Mouse (Mus musculus): ENCODE results near the gene Trim47. TPM values are rescaled to one million over a fixed set of nuclear protein-coding genes. Genes with fewer than 3 reads are reported as not detected.
"Not testable (repeated sequence)": the region's sequence is repeated elsewhere in the genome, so short reads cannot be mapped to it uniquely, and the experiment has no call there.

Gene Trim47
- total RNA-seq, 2 experiments from 2014 or later = 43.3 to 49.7 TPM

GRCm38 (mm10) chr11:116093771-116094565, 33.0 kb downstream of the Trim47 start:
- intact Hi-C loops (cut with DNase I) = no loop called here
- DNase-seq = peak; percentile 49 to 50

DNA sequence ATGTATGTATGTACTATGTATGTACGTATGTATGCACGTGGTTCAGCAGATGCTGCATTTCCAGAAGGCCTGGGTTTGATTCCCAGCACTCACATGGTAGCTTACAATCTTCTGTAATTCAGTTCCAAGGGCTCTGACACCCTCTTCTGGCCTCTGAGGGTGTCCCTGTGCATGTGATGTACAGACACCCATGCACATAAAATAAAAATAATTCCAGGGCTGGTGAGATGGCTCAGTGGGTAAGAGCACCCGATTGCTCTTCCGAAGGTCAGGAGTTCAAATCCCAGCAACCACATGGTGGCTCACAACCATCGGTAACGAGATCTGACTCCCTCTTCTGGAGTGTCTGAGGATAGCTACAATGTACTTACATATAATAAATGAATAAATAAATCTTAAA, 34.1 kb downstream of the Trim47 start:
- DNase-seq; intact Hi-C loops (cut with DNase I): not testable (repeated sequence)

DNA sequence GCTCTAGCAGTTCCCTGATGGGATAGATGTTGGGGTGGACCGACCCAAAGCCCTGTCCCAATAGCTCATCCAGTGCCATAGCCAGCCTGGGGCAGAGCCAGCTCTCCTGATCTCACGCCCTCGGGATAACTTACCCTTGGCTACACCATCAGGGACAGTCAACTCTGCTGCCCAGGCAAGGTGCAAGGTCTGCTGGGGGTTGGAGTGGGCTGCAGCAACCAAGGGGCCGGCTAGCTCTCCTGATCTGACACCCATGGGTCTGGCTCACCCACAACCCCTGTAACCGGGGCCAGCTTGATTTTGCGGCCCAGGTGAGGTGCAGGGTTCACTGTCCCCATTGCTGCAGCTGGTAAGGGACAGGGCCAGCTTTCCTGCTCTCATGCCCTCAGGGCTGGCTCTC, 35.4 kb downstream of the Trim47 start:
- intact Hi-C loops (cut with DNase I) = no loop called here
- no peak for DNase-seq

- intact Hi-C loops (cut with DNase I) = loop anchor here (5.0 kb wide), 2 partner anchors 133 to 343 kb away; partner anchors contain the start of gene Ubald2
- DNase-seq = no peak
Observed at GRCm38 (mm10) chr11:116089545-116089944, 37.5 kb downstream of the Trim47 start.

DNA sequence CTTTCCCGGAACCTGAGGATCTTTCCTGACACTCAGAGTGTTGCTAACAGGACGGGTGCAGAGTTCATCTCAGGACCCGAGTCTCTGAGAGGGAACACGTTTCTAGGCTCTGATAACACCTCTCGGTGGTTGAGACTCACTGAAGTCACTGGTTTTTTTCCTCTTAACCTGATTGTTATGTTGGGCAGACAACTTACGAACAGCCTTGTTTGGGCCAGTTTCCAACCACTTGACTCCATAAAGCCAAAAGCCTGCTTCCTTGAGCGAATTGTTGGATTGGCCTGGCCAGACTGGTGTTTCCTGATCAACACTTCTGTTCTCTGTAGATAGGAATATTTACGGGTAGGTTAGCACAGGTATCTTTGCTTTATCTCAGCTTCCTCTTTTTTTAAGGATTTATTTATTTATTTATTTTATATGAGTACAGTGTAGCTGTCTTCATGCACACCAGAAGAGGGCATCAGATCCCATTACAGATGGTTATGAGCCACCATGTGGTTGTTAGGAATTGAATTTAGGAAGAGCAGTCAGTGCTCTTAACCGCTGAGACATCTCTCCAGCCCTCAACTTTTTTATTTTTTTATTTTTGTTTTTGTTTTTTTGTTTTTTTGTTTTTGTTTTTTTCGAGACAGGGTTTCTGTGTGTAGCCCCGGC, 38.1 kb downstream of the Trim47 start:
- intact Hi-C loops (cut with DNase I) = loop anchor here (5.0 kb wide), 2 partner anchors 133 to 343 kb away; partner anchors contain the start of gene Ubald2

GRCm38 (mm10) chr11:116088188-116088587, 38.8 kb downstream of the Trim47 start:
- intact Hi-C loops (cut with DNase I) = loop anchor here (5.0 kb wide), 2 partner anchors 134 to 344 kb away; partner anchors contain the start of gene Ubald2
- no peak for DNase-seq

More for the DNA sequence above, 38.1 kb downstream of the Trim47 start:
- peak in 1 of 2 experiments; percentile 36 for DNase-seq

- intact Hi-C loops (cut with DNase I) = loop anchor here (1.0 to 5.0 kb wide), 4 partner anchors 23 to 345 kb away; partner anchors contain the start of gene Ubald2
- peak; percentile 94 to 95 for DNase-seq
Observed at GRCm38 (mm10) chr11:116087194-116088130, 39.5 kb downstream of the Trim47 start.

- intact Hi-C loops (cut with DNase I) = loop anchor here (1.0 to 5.0 kb wide), 4 partner anchors 24 to 346 kb away; partner anchors contain the start of gene Ubald2
- DNase-seq = peak; percentile 98 to 99
Observed at GRCm38 (mm10) chr11:116086258-116087193, 40.5 kb downstream of the Trim47 start, which contains the start of gene Wbp2. Wbp2 (minus strand) TSS chr11:116086995.

DNA sequence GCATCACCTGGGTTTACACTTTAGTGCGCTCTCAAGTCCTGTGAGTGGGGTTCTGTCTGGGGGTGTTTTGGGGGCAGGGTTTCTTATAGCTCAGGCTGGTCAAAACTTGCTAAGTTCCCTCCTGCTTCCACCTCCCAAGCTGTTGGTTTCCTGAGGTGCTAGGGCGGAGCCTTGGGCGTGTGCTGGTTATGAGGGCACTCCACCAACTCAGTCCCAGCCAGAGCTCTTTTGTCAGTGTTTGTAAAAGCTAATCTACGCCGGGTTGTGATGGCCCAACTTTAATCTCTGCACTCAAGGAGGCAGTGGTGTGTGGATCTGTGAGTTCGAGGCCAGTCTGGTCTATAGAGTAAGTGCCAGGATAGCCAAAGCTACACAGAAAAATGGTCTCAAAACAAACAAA, 42.8 kb downstream of the Trim47 start:
- DNase-seq = no peak
- intact Hi-C loops (cut with DNase I) = loop anchor here (2.0 to 5.0 kb wide), 2 partner anchors 53 to 142 kb away; partner anchors contain the start of gene Unk

DNA sequence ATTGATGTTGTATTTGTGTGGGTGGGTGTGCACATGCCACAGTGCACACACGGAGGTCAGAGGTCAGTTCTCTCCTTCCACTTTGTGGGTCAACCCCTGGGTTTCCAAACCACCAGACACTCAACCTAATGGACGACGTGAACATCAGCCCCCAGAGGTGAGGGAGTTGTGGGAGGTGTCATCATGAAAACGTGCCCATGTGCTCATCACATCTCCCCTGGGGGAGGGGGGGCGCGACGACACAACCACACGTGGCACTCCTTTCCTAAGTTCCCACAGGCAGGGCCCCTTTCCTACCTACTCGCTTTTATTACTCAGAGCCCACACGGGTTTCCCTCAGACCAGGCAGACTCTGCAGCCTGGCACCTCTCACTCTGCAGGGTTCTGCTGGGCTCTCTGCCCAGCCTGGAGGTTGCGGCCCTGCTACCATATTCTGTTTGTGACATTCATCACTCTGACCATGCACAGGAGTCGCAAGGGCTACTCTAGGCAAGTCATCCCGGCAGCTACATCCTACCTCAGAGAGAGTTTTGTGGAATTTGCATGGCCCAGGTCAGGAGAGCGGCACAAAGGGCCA, 43.8 kb downstream of the Trim47 start:
- DNase-seq = no peak
- intact Hi-C loops (cut with DNase I) = loop anchor here (5.0 kb wide), 1 partner anchor 141 kb away; no protein-coding TSS in a partner anchor

GRCm38 (mm10) chr11:116081081-116081480, 45.9 kb downstream of the Trim47 start:
- DNase-seq = peak in 1 of 2 experiments; percentile 70
- intact Hi-C loops (cut with DNase I) = loop anchor here (5.0 kb wide), 1 partner anchor 139 kb away; no protein-coding TSS in a partner anchor

- no peak for DNase-seq
- intact Hi-C loops (cut with DNase I) = no loop called here
Observed at GRCm38 (mm10) chr11:116079511-116079910, 47.5 kb downstream of the Trim47 start.

DNA sequence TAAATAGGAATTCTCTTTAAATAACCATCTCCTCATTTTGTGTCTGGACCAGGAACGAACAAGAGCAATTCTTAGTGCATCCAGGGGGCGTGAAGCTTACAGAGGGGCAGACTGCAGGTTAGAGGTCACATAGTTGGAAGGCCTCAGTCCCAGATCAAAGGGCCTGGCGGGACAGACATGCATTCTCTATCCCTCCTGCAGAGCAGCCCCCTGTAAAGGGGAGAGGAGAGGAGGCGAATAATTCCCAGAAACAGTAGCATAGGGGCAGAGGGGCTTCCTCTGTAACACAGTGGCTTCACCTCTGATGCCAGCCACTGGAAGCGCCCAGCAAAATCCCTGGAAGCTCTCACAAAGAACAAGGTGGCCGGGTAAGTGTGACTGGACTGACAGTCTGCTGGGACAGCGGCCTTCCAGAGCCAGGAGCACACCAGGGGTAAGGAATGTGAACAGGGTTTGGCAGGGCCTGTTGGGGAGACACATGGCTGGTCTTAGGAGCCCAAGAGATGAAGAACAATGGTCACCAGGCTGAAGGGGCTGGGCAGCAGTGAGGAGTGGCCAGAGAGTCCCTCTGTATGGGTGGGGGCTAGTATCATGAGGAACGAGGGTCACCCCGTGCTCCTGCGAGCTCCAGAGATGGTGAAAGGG, 48.2 kb downstream of the Trim47 start:
- no peak for DNase-seq
- intact Hi-C loops (cut with DNase I) = no loop called here

DNA sequence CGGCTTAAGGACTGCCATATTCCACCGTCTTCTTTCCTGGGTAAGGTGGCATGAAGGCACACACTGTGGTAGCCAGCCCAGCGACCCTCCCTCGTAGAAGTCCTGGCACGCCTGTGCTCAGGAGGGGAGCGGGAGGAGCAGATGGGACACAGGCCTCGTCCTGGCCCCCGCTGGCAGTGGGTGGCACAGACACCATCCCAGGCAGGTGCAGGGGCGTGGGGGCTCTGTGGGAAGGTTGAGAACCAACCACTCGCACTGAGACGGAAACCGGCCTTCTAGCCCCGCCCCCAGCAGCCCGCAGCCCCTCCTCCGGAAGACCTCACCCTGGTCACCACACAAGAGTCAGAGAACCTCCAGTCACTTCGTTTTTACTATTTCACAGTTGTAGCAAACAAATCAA, 48.8 kb downstream of the Trim47 start:
- intact Hi-C loops (cut with DNase I) = no loop called here

DNA sequence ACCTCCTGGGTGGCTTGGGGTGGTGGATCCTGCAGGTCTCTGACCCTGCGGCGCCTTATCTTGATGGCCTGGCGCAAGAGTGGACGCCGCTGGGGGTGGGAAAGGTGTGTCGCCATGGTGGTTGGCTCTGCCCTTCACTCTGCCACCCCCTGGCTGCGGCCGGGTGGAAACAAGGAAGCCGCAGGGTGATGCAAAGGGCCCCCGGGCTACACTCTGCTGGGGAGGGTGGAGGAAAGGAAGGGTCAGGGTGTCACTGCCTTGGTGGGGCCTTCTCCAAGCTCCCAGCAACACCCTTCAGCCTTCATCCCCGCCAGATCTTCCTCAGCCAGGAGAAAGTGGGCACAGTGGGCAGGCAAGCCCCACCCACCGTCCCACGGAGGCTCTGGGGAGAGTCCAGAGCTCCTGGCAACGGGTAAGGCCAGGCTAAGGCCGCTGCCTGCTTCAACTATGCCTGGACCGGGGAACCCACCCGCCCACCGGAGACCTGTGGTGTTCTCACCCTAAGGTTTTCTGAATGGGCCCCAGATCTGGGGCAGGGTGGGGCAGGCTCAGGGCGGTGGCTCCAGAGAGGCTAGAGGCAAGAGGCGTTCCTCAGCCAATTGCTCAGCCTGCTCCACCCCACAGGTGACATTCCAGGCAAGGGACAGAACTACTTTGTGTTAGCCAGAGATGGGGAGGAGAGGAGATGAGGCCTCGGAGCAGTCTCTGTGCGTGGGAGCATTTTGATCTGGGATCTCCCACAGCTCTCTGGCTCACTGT, 49.4 kb downstream of the Trim47 start, which contains the start of gene Unc13d:
Gene Unc13d (minus strand): TSS at position 516 of the 759 bp plus-strand sequence.
- peak in 1 of 2 experiments; percentile 31 for DNase-seq
- intact Hi-C loops (cut with DNase I) = no loop called here

More for the DNA sequence above, 48.8 kb downstream of the Trim47 start:
- peak; percentile 60 to 62 for DNase-seq

GRCm38 (mm10) chr11:116076836-116077235, 50.2 kb downstream of the Trim47 start:
- DNase-seq = no peak
- intact Hi-C loops (cut with DNase I) = no loop called here

DNA sequence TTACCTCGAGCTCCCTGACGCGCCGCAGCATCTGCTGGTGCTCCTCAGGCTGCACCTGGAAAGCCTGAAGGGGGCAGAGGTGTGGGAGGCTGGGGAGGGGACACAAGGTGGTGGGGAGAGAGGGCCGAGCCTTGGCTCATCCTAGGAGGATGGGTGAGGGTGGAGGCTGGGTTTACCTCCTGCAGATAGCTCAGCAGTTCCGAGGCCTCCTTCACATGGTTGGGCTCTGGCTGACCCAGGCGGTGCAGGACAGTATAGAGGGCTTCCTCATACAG, 50.8 kb downstream of the Trim47 start:
- no peak for DNase-seq
- intact Hi-C loops (cut with DNase I) = no loop called here
